Mouse (Mus musculus) kidney, embryonic 15.5 days (tissue): Measurements from ENCODE around the gene Cd72. TPM values are rescaled to one million over a fixed set of nuclear protein-coding genes. Genes with fewer than 3 reads are reported as not detected.
"Not testable (repeated sequence)": the region's sequence is repeated elsewhere in the genome, so short reads cannot be mapped to it uniquely, and the experiment has no call there.

ENCODE experiments used
- ATAC-seq: fragments of 200-750 bp; cut with Nextera tagmentation; replicated peaks from 2 replicates; pipeline ENCODE4 v1.8.0; 2017; ENCODE audit warnings: moderate TSS enrichment; ENCODE audit not compliant: low FRiP score
- H3K27ac ChIP-seq: fragments of 300-500 bp; sonication (generic); 2 replicates; pipeline ENCODE4 v1.5.1; 2015; ENCODE audit warnings: mild to moderate bottlenecking, inconsistent platforms
- H3K27me3 ChIP-seq: fragments of 300-500 bp; sonication (generic); 2 replicates; pipeline ENCODE4 v1.6.1; 2015; ENCODE audit warnings: inconsistent platforms
- H3K36me3 ChIP-seq: fragments of 300-500 bp; sonication (generic); 2 replicates; pipeline ENCODE4 v1.6.1; 2015; ENCODE audit warnings: inconsistent platforms
- H3K4me1 ChIP-seq: fragments of 300-500 bp; sonication (generic); 2 replicates; pipeline ENCODE4 v1.6.1; 2015; ENCODE audit warnings: inconsistent platforms
- H3K4me2 ChIP-seq: fragments of 300-500 bp; sonication (generic); 2 replicates; pipeline ENCODE4 v1.6.1; 2015; ENCODE audit warnings: moderate library complexity, mild to moderate bottlenecking, inconsistent platforms
- H3K4me3 ChIP-seq: fragments of 300-500 bp; sonication (generic); replicated peaks from 2 replicates; pipeline ENCODE4 v1.5.1; 2015; ENCODE audit warnings: mild to moderate bottlenecking, inconsistent platforms
- H3K9ac ChIP-seq: fragments of 300-500 bp; sonication (generic); 2 replicates; pipeline ENCODE4 v1.6.1; 2015; ENCODE audit warnings: mild to moderate bottlenecking, inconsistent platforms
- H3K9me3 ChIP-seq: fragments of 300-500 bp; sonication (generic); replicated peaks from 2 replicates; pipeline ENCODE4 v1.6.1; 2016; ENCODE audit warnings: inconsistent platforms
- WGBS: fragments of 180-500 bp; shearing (Covaris S2); methylation state at CpG from one replicate; pipeline ENCODE4 v1.1.7; 2015; ENCODE audit warnings: mixed read lengths; 5-methylcytosine and 5-hydroxymethylcytosine counted together
- polyA plus RNA-seq: library from polyadenylated mRNA; unstranded; fragments of >200 nt; fragmentation: Nextera tagmentation; extraction: Ambion mirVana; gene quantifications from 2 replicates; pipeline ENCODE4 v1.2.1, GENCODE M21; 2015

Cd72 gene
- polyA plus RNA-seq, 1 experiment from 2014 or later: 3.0 TPM

GRCm38 (mm10) chr4:43492101-43492820 is 37.8 kb upstream of the Cd72 start:
- H3K9me3 ChIP-seq: no peaks in the 10 kb centered on the region
- H3K4me3 ChIP-seq: peak overlapping the region; percentile 79
- peaks cover 23% of the 10 kb centered on the region for H3K4me1 ChIP-seq
- H3K27me3 ChIP-seq: no peaks in the 10 kb centered on the region
- H3K36me3 ChIP-seq: peaks cover 16% of the 10 kb centered on the region
- H3K27ac ChIP-seq: peak overlapping the region; percentile 92
- no peak overlapping the region for H3K9ac ChIP-seq
- ATAC-seq: no peak
- 43% methylated on average over 12 of the region's 12 CpGs for WGBS
- peak overlapping the region; percentile 70 for H3K4me2 ChIP-seq

GRCm38 (mm10) chr4:43490801-43491200 is 36.4 kb upstream of the Cd72 start:
- Histone ChIP-seq H3K27me3 (no peaks in the 10 kb centered on the region), H3K9ac (no peak overlapping the region), H3K4me1 (peaks cover 16% of the 10 kb centered on the region), H3K4me2 (no peak overlapping the region), H3K4me3 (no peak overlapping the region), H3K27ac (no peak overlapping the region), H3K9me3 (no peaks in the 10 kb centered on the region), H3K36me3 (peaks cover 2% of the 10 kb centered on the region)
- WGBS: 90% methylated on average over 5 of the region's 5 CpGs
- no peak for ATAC-seq

GRCm38 (mm10) chr4:43489611-43490010 is 35.2 kb upstream of the Cd72 start:
- no peaks in the 10 kb centered on the region for H3K9me3 ChIP-seq
- peaks cover 10% of the 10 kb centered on the region for H3K4me1 ChIP-seq
- no peak overlapping the region for H3K9ac ChIP-seq
- H3K27ac ChIP-seq: no peak overlapping the region
- no peaks in the 10 kb centered on the region for H3K27me3 ChIP-seq
- H3K4me2 ChIP-seq: no peak overlapping the region
- H3K36me3 ChIP-seq: no peaks in the 10 kb centered on the region
- no peak for ATAC-seq
- no peak overlapping the region for H3K4me3 ChIP-seq
- WGBS: 90% methylated on average over 3 of the region's 3 CpGs

GRCm38 (mm10) chr4:43485666-43486065 is 31.2 kb upstream of the Cd72 start:
- not testable (repeated sequence) for H3K4me2 ChIP-seq, ATAC-seq, H3K4me3 ChIP-seq, H3K9me3 ChIP-seq, H3K4me1 ChIP-seq, H3K27me3 ChIP-seq, H3K27ac ChIP-seq, H3K36me3 ChIP-seq, H3K9ac ChIP-seq
- WGBS: 85% methylated on average over 5 of the region's 5 CpGs

GRCm38 (mm10) chr4:43483535-43484091 is 29.2 kb upstream of the Cd72 start, which contains the start of gene Sit1:
Sit1 (minus strand) TSS chr4:43483734.
- no peak within 1 kb of the TSS for H3K4me3 ChIP-seq
- 59% methylated on average over 12 of the region's 12 CpGs for WGBS
- no peaks in the 10 kb centered on the region for H3K36me3 ChIP-seq
- ATAC-seq: no peak
- H3K9me3 ChIP-seq: no peaks in the 10 kb centered on the region
- peaks cover 5% of the 10 kb centered on the region; the same call in 1 of the 2 replicates for H3K4me1 ChIP-seq
- H3K9ac ChIP-seq: no peak within 1 kb of the TSS
- no peaks in the 10 kb centered on the region for H3K27me3 ChIP-seq
- H3K27ac ChIP-seq: no peak within 1 kb of the TSS
- H3K4me2 ChIP-seq: no peak within 1 kb of the TSS

- 67% methylated on average over 10 of the region's 10 CpGs for WGBS
- H3K27ac ChIP-seq: no peak overlapping the region
- no peaks in the 10 kb centered on the region for H3K36me3 ChIP-seq
- H3K4me2 ChIP-seq: no peak overlapping the region
- no peak overlapping the region for H3K4me3 ChIP-seq
- peaks cover 13% of the 10 kb centered on the region for H3K4me1 ChIP-seq
- H3K27me3 ChIP-seq: no peaks in the 10 kb centered on the region
- no peak overlapping the region for H3K9ac ChIP-seq
- no peaks in the 10 kb centered on the region for H3K9me3 ChIP-seq
- ATAC-seq: no peak
Observed at GRCm38 (mm10) chr4:43482591-43482990, 28.2 kb upstream of the Cd72 start.

GRCm38 (mm10) chr4:43481894-43482456 is 27.5 kb upstream of the Cd72 start:
- Histone ChIP-seq H3K4me1 (peaks cover 13% of the 10 kb centered on the region), H3K9me3 (no peaks in the 10 kb centered on the region), H3K36me3 (no peaks in the 10 kb centered on the region), H3K4me3 (no peak overlapping the region), H3K27ac (no peak overlapping the region), H3K9ac (no peak overlapping the region), H3K27me3 (no peaks in the 10 kb centered on the region), H3K4me2 (no peak overlapping the region)
- WGBS: 75% methylated on average over 7 of the region's 7 CpGs
- ATAC-seq: no peak

GRCm38 (mm10) chr4:43480985-43481384 is 26.6 kb upstream of the Cd72 start:
- H3K27me3 ChIP-seq: no peaks in the 10 kb centered on the region
- no peak overlapping the region for H3K4me2 ChIP-seq
- no peak overlapping the region for H3K9ac ChIP-seq
- peaks cover 13% of the 10 kb centered on the region for H3K4me1 ChIP-seq
- H3K4me3 ChIP-seq: no peak overlapping the region
- ATAC-seq: no peak
- H3K9me3 ChIP-seq: no peaks in the 10 kb centered on the region
- H3K27ac ChIP-seq: no peak overlapping the region
- 83% methylated on average over 5 of the region's 5 CpGs for WGBS
- no peaks in the 10 kb centered on the region for H3K36me3 ChIP-seq

- Histone ChIP-seq H3K9me3 (no peaks in the 10 kb centered on the region), H3K27ac (peak overlapping the region; percentile 10; the same call in 1 of the 2 replicates), H3K4me1 (peaks cover 13% of the 10 kb centered on the region), H3K9ac (no peak overlapping the region), H3K4me3 (no peak overlapping the region; the same call in 1 of the 2 replicates), H3K4me2 (peak overlapping the region; percentile 46), H3K27me3 (no peaks in the 10 kb centered on the region), H3K36me3 (no peaks in the 10 kb centered on the region)
- 50% methylated on average over 24 of the region's 24 CpGs for WGBS
- ATAC-seq: no peak
Observed at GRCm38 (mm10) chr4:43478906-43479832, 24.7 kb upstream of the Cd72 start.

- peak overlapping the region; percentile 59 for H3K4me2 ChIP-seq
- WGBS: 43% methylated on average over 8 of the region's 8 CpGs
- ATAC-seq: 0 out of 2 replicates have a peak, but pooled peaks have one; percentile 14
- peak overlapping the region; percentile 65 for H3K27ac ChIP-seq
- no peaks in the 10 kb centered on the region for H3K9me3 ChIP-seq
- peak overlapping the region; percentile 37 for H3K4me3 ChIP-seq
- H3K27me3 ChIP-seq: no peaks in the 10 kb centered on the region
- no peaks in the 10 kb centered on the region for H3K36me3 ChIP-seq
- peak overlapping the region; percentile 40; the same call in 1 of the 2 replicates for H3K9ac ChIP-seq
- H3K4me1 ChIP-seq: peaks cover 13% of the 10 kb centered on the region
Observed at GRCm38 (mm10) chr4:43478534-43478858, 24.1 kb upstream of the Cd72 start.

- Histone ChIP-seq H3K9me3 (no peaks in the 10 kb centered on the region), H3K9ac (peak overlapping the region; percentile 40; the same call in 1 of the 2 replicates), H3K4me1 (peaks cover 13% of the 10 kb centered on the region), H3K36me3 (no peaks in the 10 kb centered on the region), H3K4me2 (peak overlapping the region; percentile 59), H3K27ac (peak overlapping the region; percentile 65), H3K4me3 (peak overlapping the region; percentile 37), H3K27me3 (no peaks in the 10 kb centered on the region)
- WGBS: 17% methylated on average over 11 of the region's 11 CpGs
- peak; percentile 93 for ATAC-seq
Observed at GRCm38 (mm10) chr4:43477857-43478533, 23.6 kb upstream of the Cd72 start.
